Mouse (Mus musculus): ENCODE data around the gene Mfsd4b1. TPM values are rescaled to one million over a fixed set of nuclear protein-coding genes. Genes with fewer than 3 reads are reported as not detected.
A peak's percentile ranks its signal among the peaks of the same experiment; 100 is the strongest.

Gene Mfsd4b1
- not detected in 2 replicates for polyA plus RNA-seq (2015; fragmentation: Nextera tagmentation; extraction: Ambion mirVana)

DNA sequence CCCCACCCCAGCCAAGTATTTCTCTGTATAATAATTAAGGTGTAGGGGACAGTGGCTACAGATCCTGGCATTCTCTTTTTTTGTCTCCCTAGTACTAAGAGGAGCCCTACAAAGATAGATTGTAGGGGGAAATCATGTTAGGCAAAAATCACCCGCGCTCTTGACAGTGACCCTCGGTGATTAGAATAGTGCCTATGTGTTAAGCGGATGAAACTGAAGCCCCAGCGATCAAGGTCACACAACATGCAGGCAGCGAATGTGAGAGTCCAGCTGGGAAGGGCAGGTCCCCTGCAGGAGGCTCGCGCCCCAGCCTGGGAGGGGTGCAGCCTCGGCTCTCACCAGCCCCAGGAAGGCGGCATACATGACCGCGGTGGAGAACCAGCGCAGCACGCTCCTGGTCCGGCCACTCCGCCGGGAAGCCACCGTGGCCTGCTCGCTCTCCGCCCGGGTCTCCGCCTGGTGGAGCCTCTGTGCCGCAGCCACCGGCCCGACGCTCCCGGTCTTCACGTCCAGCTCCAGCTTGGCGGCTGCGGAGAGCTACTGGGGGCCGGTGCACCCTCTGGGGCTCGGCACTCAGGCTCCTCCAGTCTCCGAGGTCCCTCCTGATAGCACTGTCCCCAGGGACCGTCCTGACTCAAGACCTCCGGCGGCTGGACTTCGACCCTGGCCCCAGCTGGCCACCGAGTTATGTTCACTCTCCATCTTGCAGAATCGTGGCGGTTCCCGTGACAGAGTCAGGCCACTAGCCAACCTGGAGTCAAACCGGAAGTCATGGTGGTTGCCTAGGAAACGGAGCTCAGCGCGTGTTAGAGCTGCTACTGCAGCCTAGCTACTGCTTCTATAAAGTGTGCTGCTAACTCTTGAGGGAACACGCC, at the start of gene Mfsd4b1:
Gene Mfsd4b1 (minus strand): TSS at position 715 of the 875 bp plus-strand sequence.
- Histone ChIP-seq H3K27me3 (0 out of 2 replicates have a peak, but pooled peaks cover 12% of the 10 kb centered on the region), H3K9ac (peak within 1 kb of the TSS; percentile 71), H3K9me3 (replicated peaks) (peaks cover 4% of the 10 kb centered on the region; the same call in 1 of the 2 replicates), H3K27ac (peak within 1 kb of the TSS; percentile 68), H3K4me3 (peak within 1 kb of the TSS; percentile 71), H3K36me3 (ENCODE audit: poor library complexity, severe bottlenecking) (no peaks in the 10 kb centered on the region), H3K4me1 (peaks cover 11% of the 10 kb centered on the region), H3K4me2 (peak within 1 kb of the TSS; percentile 76)
- under 1% methylated on average over 46 of the region's 46 CpGs for WGBS
- ATAC-seq = peak; percentile 98

DNA sequence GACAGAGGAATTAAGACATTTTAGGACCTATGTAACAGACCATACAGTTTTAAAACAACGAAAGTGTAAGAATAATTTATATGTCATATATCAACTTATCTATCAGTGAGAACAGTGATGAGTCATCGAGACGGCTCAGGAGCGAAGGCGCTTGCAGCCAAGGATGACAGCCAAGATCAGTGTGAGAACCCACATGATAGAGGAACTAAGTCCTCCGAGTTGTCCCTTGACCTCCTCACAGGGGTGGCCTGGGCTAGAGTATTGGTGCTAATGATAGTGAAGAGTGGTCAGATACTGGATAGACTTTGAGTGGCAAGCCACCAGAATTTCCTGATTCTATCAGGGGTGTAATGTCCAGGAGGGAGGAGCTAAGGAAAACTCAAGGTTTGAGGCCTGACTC, 48.5 kb upstream of the Mfsd4b1 start:
- Histone ChIP-seq H3K27me3 (no peaks in the 10 kb centered on the region), H3K9ac (no peak overlapping the region), H3K9me3 (replicated peaks) (no peaks in the 10 kb centered on the region), H3K4me2 (no peak overlapping the region), H3K4me3 (no peak overlapping the region), H3K4me1 (no peaks in the 10 kb centered on the region; the same call in 1 of the 2 replicates), H3K27ac (no peak overlapping the region), H3K36me3 (ENCODE audit: poor library complexity, severe bottlenecking) (no peaks in the 10 kb centered on the region)
- 91% methylated on average over 6 of the region's 6 CpGs for WGBS
- ATAC-seq = no peak

DNA sequence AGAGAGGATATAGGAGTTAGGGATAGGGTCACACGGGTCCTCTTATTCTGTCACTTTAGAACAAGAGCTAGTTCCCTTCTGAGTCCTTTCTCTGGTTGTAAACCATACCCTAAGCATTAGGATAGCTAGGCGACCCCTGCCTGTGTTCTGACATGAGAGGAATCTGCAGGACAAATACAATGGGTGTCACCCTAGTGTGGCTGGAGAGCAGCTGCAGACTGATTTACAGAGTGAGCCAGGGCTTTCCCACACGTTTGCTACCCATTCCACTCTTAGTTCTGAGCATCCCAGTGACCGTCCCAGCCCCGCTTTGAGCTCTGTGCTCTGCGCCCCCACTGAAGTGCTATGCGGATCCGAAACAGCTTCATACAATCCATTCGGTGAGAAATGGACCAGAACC, 45.6 kb upstream of the Mfsd4b1 start:
- WGBS = 70% methylated on average over 9 of the region's 9 CpGs
- Histone ChIP-seq H3K27ac (no peak overlapping the region), H3K4me3 (no peak overlapping the region), H3K9ac (no peak overlapping the region), H3K27me3 (no peaks in the 10 kb centered on the region), H3K4me1 (no peaks in the 10 kb centered on the region; the same call in 1 of the 2 replicates), H3K9me3 (replicated peaks) (no peaks in the 10 kb centered on the region), H3K36me3 (ENCODE audit: poor library complexity, severe bottlenecking) (no peaks in the 10 kb centered on the region), H3K4me2 (no peak overlapping the region)
- no peak for ATAC-seq

DNA sequence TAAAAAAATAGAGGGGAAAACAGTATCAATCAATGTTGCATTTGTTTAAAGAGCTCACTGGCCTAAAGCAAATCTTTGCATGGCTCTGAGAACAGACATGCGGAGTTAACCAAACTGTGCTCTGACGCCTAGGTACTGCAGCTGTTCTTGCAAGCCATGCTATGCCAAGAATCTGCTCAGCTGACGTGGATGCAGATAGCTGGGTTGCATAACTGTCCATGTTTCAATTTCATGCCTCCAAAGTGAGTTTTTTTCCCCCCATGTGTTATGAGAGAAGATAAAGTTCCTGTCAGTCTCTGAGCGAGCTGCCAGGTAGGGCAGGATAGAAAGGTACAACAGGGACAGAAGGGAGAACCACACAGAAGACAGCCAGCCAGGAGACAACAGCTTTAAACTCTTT, 44.2 kb upstream of the Mfsd4b1 start:
- no peak overlapping the region for H3K4me3 ChIP-seq
- 58% methylated on average over 4 of the region's 4 CpGs for WGBS
- no peak overlapping the region for H3K4me2 ChIP-seq
- no peaks in the 10 kb centered on the region for H3K9me3 ChIP-seq (replicated peaks)
- no peak for ATAC-seq
- H3K9ac ChIP-seq = no peak overlapping the region
- no peaks in the 10 kb centered on the region for H3K36me3 ChIP-seq (ENCODE audit: poor library complexity, severe bottlenecking)
- no peaks in the 10 kb centered on the region; the same call in 1 of the 2 replicates for H3K4me1 ChIP-seq
- no peaks in the 10 kb centered on the region for H3K27me3 ChIP-seq
- H3K27ac ChIP-seq = no peak overlapping the region

DNA sequence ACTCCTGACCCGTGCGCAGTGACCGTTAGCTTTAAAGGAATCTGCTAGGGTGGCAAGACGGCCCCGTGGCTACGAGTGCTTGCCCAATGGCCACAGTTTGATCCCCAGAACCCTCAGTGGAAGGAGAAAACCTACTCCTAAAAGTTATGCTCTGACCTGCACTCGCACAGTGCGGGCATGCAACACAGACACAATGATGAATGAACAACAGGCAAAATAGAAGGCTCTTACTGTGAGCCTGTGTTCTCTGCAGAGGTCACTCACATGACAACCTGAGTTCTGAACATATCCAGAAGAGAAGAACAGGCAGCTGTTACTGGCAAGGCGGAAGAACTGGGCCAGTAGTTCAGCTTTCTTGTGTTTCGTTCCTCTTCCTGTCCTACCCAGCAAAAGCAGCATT, 43.5 kb upstream of the Mfsd4b1 start:
- H3K36me3 ChIP-seq (ENCODE audit: poor library complexity, severe bottlenecking) = no peaks in the 10 kb centered on the region
- WGBS = 83% methylated on average over 10 of the region's 10 CpGs
- H3K4me3 ChIP-seq = no peak overlapping the region
- no peaks in the 10 kb centered on the region; the same call in 1 of the 2 replicates for H3K4me1 ChIP-seq
- H3K9ac ChIP-seq = no peak overlapping the region
- no peak overlapping the region for H3K27ac ChIP-seq
- no peak for ATAC-seq
- H3K9me3 ChIP-seq (replicated peaks) = no peaks in the 10 kb centered on the region
- no peaks in the 10 kb centered on the region for H3K27me3 ChIP-seq
- H3K4me2 ChIP-seq = no peak overlapping the region

DNA sequence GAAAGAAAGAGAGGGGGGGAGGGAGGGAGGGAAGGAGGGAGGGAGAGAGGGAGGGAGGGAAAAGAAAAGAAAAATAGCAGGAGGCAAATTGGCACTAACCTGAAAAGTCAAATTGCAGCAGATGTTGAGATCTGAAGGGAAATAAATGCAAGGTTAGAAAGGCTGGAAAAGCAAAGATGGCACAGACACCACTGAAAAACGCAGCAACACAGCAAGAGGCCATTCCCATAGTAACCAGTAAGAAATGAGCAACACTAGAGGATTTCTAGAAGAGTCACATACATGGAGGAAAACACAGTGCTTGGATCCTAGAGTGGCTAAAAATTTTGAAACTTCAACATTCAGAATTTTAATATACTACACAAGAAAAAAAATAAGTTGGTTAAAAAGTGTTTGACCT, 42.5 kb upstream of the Mfsd4b1 start:
- no peaks in the 10 kb centered on the region for H3K36me3 ChIP-seq (ENCODE audit: poor library complexity, severe bottlenecking)
- H3K4me1 ChIP-seq = peaks cover 3% of the 10 kb centered on the region; the same call in 1 of the 2 replicates
- 12% methylated on average over 1 of the region's 1 CpGs for WGBS
- ATAC-seq = no peak
- no peak overlapping the region for H3K9ac ChIP-seq
- H3K4me3 ChIP-seq = no peak overlapping the region
- H3K27me3 ChIP-seq = no peaks in the 10 kb centered on the region
- no peaks in the 10 kb centered on the region for H3K9me3 ChIP-seq (replicated peaks)
- no peak overlapping the region for H3K27ac ChIP-seq
- H3K4me2 ChIP-seq = no peak overlapping the region

DNA sequence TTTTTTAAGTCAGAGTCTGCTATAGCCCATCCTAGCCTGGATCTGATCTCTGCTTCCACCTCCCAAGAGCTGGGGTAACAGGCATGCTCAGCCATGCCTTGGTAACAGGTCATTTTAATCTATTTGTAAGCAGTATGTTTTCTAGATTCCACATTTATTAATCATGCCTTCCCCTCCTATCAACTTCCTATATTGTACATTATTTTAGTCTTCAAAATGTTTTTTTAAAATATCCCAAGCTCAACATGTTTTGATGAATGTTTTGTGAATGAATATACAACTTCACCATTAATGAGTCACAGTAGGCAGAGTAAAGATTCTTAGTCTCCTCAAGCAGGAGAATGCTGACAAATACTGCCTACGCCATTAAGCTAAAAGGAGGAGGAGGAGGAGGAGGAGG, 42.0 kb upstream of the Mfsd4b1 start:
- Histone ChIP-seq H3K4me3 (no peak overlapping the region), H3K9ac (no peak overlapping the region), H3K27ac (no peak overlapping the region), H3K27me3 (no peaks in the 10 kb centered on the region), H3K36me3 (ENCODE audit: poor library complexity, severe bottlenecking) (no peaks in the 10 kb centered on the region), H3K4me1 (peaks cover 3% of the 10 kb centered on the region; the same call in 1 of the 2 replicates), H3K4me2 (no peak overlapping the region), H3K9me3 (replicated peaks) (no peaks in the 10 kb centered on the region)
- 14% methylated on average over 1 of the region's 1 CpGs for WGBS
- no peak for ATAC-seq

DNA sequence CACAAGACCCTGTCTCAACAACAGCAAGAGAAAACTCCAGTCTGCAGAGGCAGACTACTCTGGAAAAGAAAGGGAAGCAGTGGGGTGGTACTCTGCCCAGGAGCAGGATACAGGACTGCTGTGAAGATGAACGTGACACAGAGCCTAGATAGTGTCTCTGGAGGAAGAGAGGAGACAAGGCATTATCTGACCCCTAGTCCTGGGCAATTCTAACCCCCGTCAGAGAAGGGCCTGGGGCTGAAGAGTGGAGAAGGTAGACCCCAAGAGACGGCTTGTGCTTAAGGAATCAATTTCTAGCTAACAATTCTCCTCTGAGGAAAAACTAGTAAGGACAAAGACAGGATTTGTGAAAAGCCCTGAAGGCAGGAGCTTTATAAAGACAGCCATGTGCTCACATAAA, 40.3 kb upstream of the Mfsd4b1 start:
- no peaks in the 10 kb centered on the region for H3K27me3 ChIP-seq
- no peak overlapping the region for H3K4me2 ChIP-seq
- peaks cover 3% of the 10 kb centered on the region; the same call in 1 of the 2 replicates for H3K4me1 ChIP-seq
- H3K9ac ChIP-seq = no peak overlapping the region
- H3K27ac ChIP-seq = no peak overlapping the region
- no peak overlapping the region for H3K4me3 ChIP-seq
- no peaks in the 10 kb centered on the region for H3K9me3 ChIP-seq (replicated peaks)
- 10% methylated on average over 3 of the region's 3 CpGs for WGBS
- no peak for ATAC-seq
- H3K36me3 ChIP-seq (ENCODE audit: poor library complexity, severe bottlenecking) = no peaks in the 10 kb centered on the region

DNA sequence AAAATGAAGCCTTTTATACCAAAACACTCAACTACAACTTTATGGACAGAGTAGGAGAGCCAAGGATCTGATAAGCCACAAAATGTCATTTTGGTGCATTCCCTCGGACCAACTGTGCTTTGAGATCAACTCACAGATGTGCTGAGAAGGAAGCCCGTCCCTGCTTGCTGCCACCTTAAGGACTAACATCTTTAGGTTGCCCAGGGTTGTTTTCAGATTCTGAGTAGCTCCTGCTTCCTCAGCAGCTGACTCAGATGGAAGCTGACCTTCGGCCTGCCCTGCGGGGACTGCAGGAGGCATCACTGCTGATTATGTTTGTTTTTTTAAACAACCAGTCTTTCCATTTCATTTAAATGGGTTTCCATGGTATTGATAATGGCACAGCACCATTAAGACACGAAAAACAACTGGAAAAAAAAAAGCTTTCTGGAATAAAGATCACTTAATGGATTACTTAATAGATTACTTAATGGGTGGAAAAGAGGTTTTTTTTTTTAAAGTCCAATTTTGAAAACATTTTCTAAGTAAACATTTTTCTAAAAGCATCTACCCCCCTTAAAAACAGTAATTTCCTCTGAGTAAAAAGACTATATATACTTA, 38.3 kb upstream of the Mfsd4b1 start:
- Histone ChIP-seq H3K27ac (no peak overlapping the region), H3K4me3 (no peak overlapping the region), H3K9me3 (replicated peaks) (no peaks in the 10 kb centered on the region), H3K27me3 (no peaks in the 10 kb centered on the region), H3K9ac (no peak overlapping the region), H3K36me3 (ENCODE audit: poor library complexity, severe bottlenecking) (no peaks in the 10 kb centered on the region), H3K4me1 (0 out of 2 replicates have a peak, but pooled peaks cover 3% of the 10 kb centered on the region), H3K4me2 (no peak overlapping the region)
- WGBS = 28% methylated on average over 5 of the region's 5 CpGs
- ATAC-seq = no peak

DNA sequence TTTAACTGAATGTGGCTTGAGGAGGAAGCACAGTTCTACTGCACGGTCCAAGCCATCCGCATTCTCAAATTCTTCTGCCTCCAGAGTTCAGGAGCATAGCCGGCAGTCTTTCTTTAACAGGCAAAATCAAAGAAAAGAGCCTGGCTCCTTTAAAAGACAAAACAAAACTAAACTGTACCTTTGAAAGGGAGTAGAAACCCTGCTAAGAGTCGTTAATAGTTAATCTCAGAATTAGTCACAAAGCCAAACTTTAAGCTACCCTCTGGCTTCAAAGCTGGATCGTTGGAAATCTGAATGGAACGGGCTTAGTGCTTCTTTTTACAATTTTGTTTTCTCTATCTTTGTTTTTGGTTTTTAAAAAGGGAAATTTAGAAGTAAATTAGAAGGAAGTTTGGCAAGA, 37.7 kb upstream of the Mfsd4b1 start:
- H3K9me3 ChIP-seq (replicated peaks) = no peaks in the 10 kb centered on the region
- H3K4me3 ChIP-seq = no peak overlapping the region
- H3K36me3 ChIP-seq (ENCODE audit: poor library complexity, severe bottlenecking) = no peaks in the 10 kb centered on the region
- no peak overlapping the region for H3K27ac ChIP-seq
- 22% methylated on average over 6 of the region's 6 CpGs for WGBS
- no peak overlapping the region for H3K9ac ChIP-seq
- 0 out of 2 replicates have a peak, but pooled peaks cover 3% of the 10 kb centered on the region for H3K4me1 ChIP-seq
- no peaks in the 10 kb centered on the region for H3K27me3 ChIP-seq
- no peak overlapping the region for H3K4me2 ChIP-seq
- ATAC-seq = no peak

DNA sequence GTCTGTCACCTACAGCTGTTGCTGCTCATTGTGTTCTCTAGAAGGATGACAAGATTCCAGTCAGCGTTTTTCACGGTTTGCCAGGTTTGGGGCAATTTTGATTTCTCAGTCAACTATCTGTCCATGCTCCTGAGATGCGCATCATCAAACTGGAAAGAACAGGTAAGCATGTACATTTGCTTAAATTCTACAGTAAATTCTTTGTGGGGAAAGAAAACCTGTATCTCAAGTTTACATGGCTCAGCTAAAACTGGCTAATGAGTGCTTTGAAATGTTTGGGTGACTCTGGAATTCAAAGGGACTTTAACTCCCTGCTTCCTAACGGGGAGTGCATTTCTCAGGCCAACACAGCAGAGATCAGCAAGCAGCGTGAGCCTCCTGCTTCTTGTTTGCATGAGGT, 36.9 kb upstream of the Mfsd4b1 start:
- Histone ChIP-seq H3K4me3 (no peak overlapping the region), H3K36me3 (ENCODE audit: poor library complexity, severe bottlenecking) (no peaks in the 10 kb centered on the region), H3K4me1 (0 out of 2 replicates have a peak, but pooled peaks cover 3% of the 10 kb centered on the region), H3K27ac (no peak overlapping the region), H3K27me3 (no peaks in the 10 kb centered on the region), H3K9ac (no peak overlapping the region), H3K4me2 (no peak overlapping the region), H3K9me3 (replicated peaks) (no peaks in the 10 kb centered on the region)
- 79% methylated on average over 5 of the region's 5 CpGs for WGBS
- ATAC-seq = no peak

DNA sequence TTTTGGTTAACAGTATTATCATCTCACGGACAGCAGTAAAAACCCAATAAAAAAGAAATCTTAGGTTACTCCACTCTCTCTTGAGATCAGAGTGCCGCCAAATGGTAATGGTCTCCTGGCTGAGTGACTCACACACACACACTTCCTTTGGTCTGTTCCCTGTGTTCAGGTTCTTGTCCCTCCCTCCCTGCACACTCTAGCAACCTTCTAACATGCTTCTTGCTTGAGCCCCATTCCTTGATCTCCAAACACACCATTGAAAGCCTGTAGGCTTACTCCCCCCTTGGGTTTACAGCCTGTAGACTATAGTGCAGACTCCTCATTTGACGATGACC, 33.7 kb upstream of the Mfsd4b1 start:
- Histone ChIP-seq H3K36me3 (ENCODE audit: poor library complexity, severe bottlenecking) (no peaks in the 10 kb centered on the region), H3K27ac (no peak overlapping the region), H3K4me2 (no peak overlapping the region), H3K4me3 (no peak overlapping the region), H3K4me1 (0 out of 2 replicates have a peak, but pooled peaks cover 3% of the 10 kb centered on the region), H3K9ac (no peak overlapping the region), H3K27me3 (no peaks in the 10 kb centered on the region), H3K9me3 (replicated peaks) (no peaks in the 10 kb centered on the region)
- no peak for ATAC-seq
- 85% methylated on average over 3 of the region's 3 CpGs for WGBS

All from forebrain, embryonic 13.5 days (tissue).